Comparison of ENCODE assay signal across 8 mouse cellular contexts in the genomic region with DNA sequence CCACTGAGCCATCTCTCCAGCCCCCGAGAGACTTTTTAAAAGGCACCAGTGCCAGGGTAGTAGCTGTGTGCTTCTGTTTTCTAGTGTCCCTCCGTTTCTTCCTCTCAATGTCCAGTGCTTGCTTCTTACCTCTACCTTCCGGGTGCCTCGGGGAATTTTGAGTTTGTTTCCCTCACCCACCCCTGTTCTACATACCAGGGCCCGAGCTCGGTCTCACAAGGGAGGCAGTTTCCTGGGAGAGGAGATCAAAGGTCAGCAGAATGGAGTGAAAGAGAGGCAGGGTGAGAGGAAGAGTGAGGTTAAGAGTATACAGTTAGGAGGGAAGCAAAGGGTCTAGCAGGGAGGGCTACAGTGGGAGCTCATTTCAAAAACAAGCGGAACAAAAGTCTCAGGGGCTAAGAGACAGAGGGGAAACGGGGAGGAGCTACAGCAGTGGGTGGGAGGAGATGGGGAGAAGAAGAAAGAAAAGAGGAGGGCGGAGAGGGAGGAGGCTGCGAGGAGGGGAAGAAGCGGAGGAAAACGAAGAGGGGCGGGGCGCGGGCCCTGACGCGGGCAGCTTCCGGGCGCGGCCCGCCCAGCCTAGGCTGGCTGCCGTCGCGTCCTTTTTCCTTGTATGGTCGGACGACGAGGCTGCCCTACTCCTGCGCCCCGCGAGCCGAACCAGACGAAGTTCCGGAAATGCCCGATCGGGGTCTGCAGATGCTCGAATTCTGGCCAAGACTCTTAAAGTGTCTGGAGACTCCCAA. TPM values are rescaled to one million over a fixed set of nuclear protein-coding genes. Genes with fewer than 3 reads are reported as not detected.
DNase-seq lines count a peak whose midpoint lies in the region; ATAC-seq and TF ChIP-seq lines count a peak whose summit lies in the region.

No protein-coding gene starts in this region.

- H3K27ac ChIP-seq in intestine, postnatal 0 days (ENCODE audit: low read depth, low read length): peak overlapping the region; percentile 100
- peak overlapping the region; percentile 95 for H3K27ac ChIP-seq in limb, embryonic 14.5 days (replicated peaks; ENCODE audit: low read depth, low read length)
- peak overlapping the region; percentile 80 for H3K27ac ChIP-seq in midbrain, embryonic 15.5 days
- H3K27ac ChIP-seq in spleen, adult 2 months (ENCODE audit: insufficient read depth, low read length): peak overlapping the region; percentile 100

- H3K4me3 ChIP-seq in intestine, postnatal 0 days (ENCODE audit: low read depth, low read length): peak overlapping the region; percentile 95
- H3K4me3 ChIP-seq in limb, embryonic 14.5 days (replicated peaks; ENCODE audit: low read length): peak overlapping the region; percentile 40
- peak overlapping the region; percentile 41 for H3K4me3 ChIP-seq in midbrain, embryonic 15.5 days
- peak overlapping the region; percentile 66 for H3K4me3 ChIP-seq in spleen, adult 2 months (ENCODE audit: extremely low read depth, insufficient read depth, insufficient read length)

- H3K4me2 ChIP-seq in intestine, postnatal 0 days (replicated peaks; ENCODE audit: low read depth): peak overlapping the region; percentile 89
- peak overlapping the region; percentile 94 for H3K4me2 ChIP-seq in limb, embryonic 14.5 days (replicated peaks; ENCODE audit: low read depth, low read length, severe bottlenecking)
- H3K4me2 ChIP-seq in midbrain, embryonic 15.5 days: peak overlapping the region; percentile 68

- no peaks in the 10 kb centered on the region for H3K9me3 ChIP-seq in intestine, postnatal 0 days (ENCODE audit: control insufficient read depth)
- no peaks in the 10 kb centered on the region for H3K9me3 ChIP-seq in limb, embryonic 14.5 days (ENCODE audit: control insufficient read depth, low read length)
- no peaks in the 10 kb centered on the region for H3K9me3 ChIP-seq in midbrain, embryonic 15.5 days

- H3K9ac ChIP-seq in intestine, postnatal 0 days (ENCODE audit: low read depth, low read length): peak overlapping the region; percentile 98
- peak overlapping the region; percentile 63 for H3K9ac ChIP-seq in limb, embryonic 14.5 days (ENCODE audit: low read depth, low read length, severe bottlenecking)
- peak overlapping the region; percentile 46 for H3K9ac ChIP-seq in midbrain, embryonic 15.5 days

- H3K27me3 ChIP-seq in intestine, postnatal 0 days (replicated peaks; ENCODE audit: control insufficient read depth, insufficient read depth, low read length): no peaks in the 10 kb centered on the region
- H3K27me3 ChIP-seq in limb, embryonic 14.5 days (ENCODE audit: control insufficient read depth, insufficient read depth, low read length): no peaks in the 10 kb centered on the region
- no peaks in the 10 kb centered on the region for H3K27me3 ChIP-seq in midbrain, embryonic 15.5 days (replicated peaks)
- H3K27me3 ChIP-seq in spleen, adult 2 months (ENCODE audit: control insufficient read depth, insufficient read depth, low read length): no peaks in the 10 kb centered on the region

- ATAC-seq in granulocyte monocyte progenitor cell, adult 5-6 weeks (replicated peaks; ENCODE audit: poor library complexity, severe bottlenecking): peak; percentile 31
- ATAC-seq in intestine, postnatal 0 days: peak; percentile 33
- ATAC-seq in limb, embryonic 14.5 days (ENCODE audit: low FRiP score, low read depth): peak; percentile 58
- ATAC-seq in midbrain, embryonic 15.5 days (replicated peaks): 0 out of 2 replicates have a peak, but pooled peaks have one; percentile 12

- TF ChIP-seq POLR2A in limb, embryonic 14.5 days (IDR thresholded peaks at IDR 0.05; ENCODE audit: borderline replicate concordance, extremely low read depth, insufficient read depth, insufficient read length): peak; percentile 73; the same call in 1 of the 2 replicates
- TF ChIP-seq POLR2A in spleen, adult 2 months (IDR thresholded peaks at IDR 0.05; ENCODE audit: low read depth, low read length): peak; percentile 53; the same call in 1 of the 2 replicates

- peaks cover 2% of the 10 kb centered on the region for H3K4me1 ChIP-seq in intestine, postnatal 0 days (replicated peaks; ENCODE audit: control insufficient read depth, insufficient read depth, low read length)
- H3K4me1 ChIP-seq in limb, embryonic 14.5 days (ENCODE audit: control insufficient read depth, insufficient read depth, low read length): peaks cover 47% of the 10 kb centered on the region
- peaks cover 54% of the 10 kb centered on the region for H3K4me1 ChIP-seq in midbrain, embryonic 15.5 days
- H3K4me1 ChIP-seq in spleen, adult 2 months (ENCODE audit: control insufficient read depth, insufficient read depth, insufficient read length): peaks cover 17% of the 10 kb centered on the region

- H3K36me3 ChIP-seq in intestine, postnatal 0 days (ENCODE audit: control insufficient read depth, insufficient read depth): peaks cover 12% of the 10 kb centered on the region
- H3K36me3 ChIP-seq in limb, embryonic 14.5 days (ENCODE audit: control insufficient read depth, insufficient read depth, low read length): peaks cover 13% of the 10 kb centered on the region
- H3K36me3 ChIP-seq in midbrain, embryonic 15.5 days (replicated peaks): no peaks in the 10 kb centered on the region
- peaks cover 16% of the 10 kb centered on the region for H3K36me3 ChIP-seq in spleen, adult 2 months (ENCODE audit: control insufficient read depth, insufficient read depth, low read length)

- DNase-seq in urinary bladder, adult 18-20 months (ENCODE audit: low spot score in 2 of 2): peak; percentile 81 to 90
- DNase-seq in urinary bladder, postnatal 10 days (ENCODE audit: low spot score): no peak
- DNase-seq in embryo, embryonic 11.5 days (ENCODE audit: low read depth, low spot score): peak; percentile 82
- peak; percentile 96 for DNase-seq in limb, embryonic 14.5 days (ENCODE audit: low spot score)
- DNase-seq in spleen, adult 2 months (ENCODE audit: low read depth in 1 of 2, low spot score in 2 of 2): peak; percentile 91 to 93

- TF ChIP-seq CTCF in intestine, postnatal 0 days (IDR thresholded peaks at IDR 0.05; ENCODE audit: low read depth): no peak
- TF ChIP-seq CTCF in spleen, adult 2 months (IDR thresholded peaks at IDR 0.05; ENCODE audit: extremely low read depth, insufficient read depth, insufficient read length, insufficient replicate concordance): no peak

- under 1% methylated on average over 35 of the region's 36 CpGs for WGBS in intestine, postnatal 0 days
- WGBS in limb, embryonic 14.5 days: 1% methylated on average over 32 of the region's 36 CpGs
- 1% methylated on average over 34 of the region's 36 CpGs for WGBS in midbrain, embryonic 15.5 days
- WGBS in spleen, adult 2 months: under 1% methylated on average over 34 of the region's 36 CpGs

RNA-seq across cellular contexts. Expression of a gene that starts 3.0 kb away (rescaled TPM):
- 4.1 and 6.1 TPM in 2 replicates for total RNA-seq in granulocyte monocyte progenitor cell, adult 5-6 weeks (2014; fragmentation: Nextera tagmentation)
- 0.88 and 1.1 TPM in 2 replicates for total RNA-seq in granulocyte monocyte progenitor cell, adult 5-6 weeks (2017)
- 10.6 and 11.9 TPM in 2 replicates for polyA plus RNA-seq in intestine, postnatal 0 days (2015; fragmentation: Nextera tagmentation; extraction: Ambion mirVana)
- polyA plus RNA-seq in limb, embryonic 14.5 days (2012; rRNA removed): 67.3 and 87.8 TPM in 2 replicates
- 59.0 and 69.1 TPM in 2 replicates for polyA plus RNA-seq in limb, embryonic 14.5 days (2014; fragmentation: Nextera tagmentation; extraction: Ambion mirVana)
- 28.8 and 32.5 TPM in 2 replicates for polyA plus RNA-seq in midbrain, embryonic 15.5 days (2015; fragmentation: Nextera tagmentation; extraction: Ambion mirVana)
- 64.0 and 66.4 TPM in 2 replicates for polyA plus RNA-seq in spleen, adult 2 months (2012; rRNA removed)

RNA-seq across cellular contexts. Expression of a gene that starts 4.7 kb away (rescaled TPM):
- 37.1 and 55.8 TPM in 2 replicates for total RNA-seq in granulocyte monocyte progenitor cell, adult 5-6 weeks (2014; fragmentation: Nextera tagmentation)
- total RNA-seq in granulocyte monocyte progenitor cell, adult 5-6 weeks (2017): 30.8 and 41.3 TPM in 2 replicates
- polyA plus RNA-seq in intestine, postnatal 0 days (2015; fragmentation: Nextera tagmentation; extraction: Ambion mirVana): 57.3 and 61.5 TPM in 2 replicates
- polyA plus RNA-seq in limb, embryonic 14.5 days (2012; rRNA removed): 12.3 and 19.0 TPM in 2 replicates
- 16.0 TPM in 2 replicates for polyA plus RNA-seq in limb, embryonic 14.5 days (2014; fragmentation: Nextera tagmentation; extraction: Ambion mirVana)
- polyA plus RNA-seq in midbrain, embryonic 15.5 days (2015; fragmentation: Nextera tagmentation; extraction: Ambion mirVana): 3.2 and 3.3 TPM in 2 replicates
- polyA plus RNA-seq in spleen, adult 2 months (2012; rRNA removed): 106 and 138 TPM in 2 replicates

RNA-seq across cellular contexts. Expression of a gene that starts 17.2 kb away (rescaled TPM):
- total RNA-seq in granulocyte monocyte progenitor cell, adult 5-6 weeks (2014; fragmentation: Nextera tagmentation): 19.2 and 25.5 TPM in 2 replicates
- 16.7 and 18.5 TPM in 2 replicates for total RNA-seq in granulocyte monocyte progenitor cell, adult 5-6 weeks (2017)
- polyA plus RNA-seq in intestine, postnatal 0 days (2015; fragmentation: Nextera tagmentation; extraction: Ambion mirVana): 42.7 and 44.2 TPM in 2 replicates
- 47.5 and 61.6 TPM in 2 replicates for polyA plus RNA-seq in limb, embryonic 14.5 days (2012; rRNA removed)
- 46.6 and 49.9 TPM in 2 replicates for polyA plus RNA-seq in limb, embryonic 14.5 days (2014; fragmentation: Nextera tagmentation; extraction: Ambion mirVana)
- 46.6 and 47.0 TPM in 2 replicates for polyA plus RNA-seq in midbrain, embryonic 15.5 days (2015; fragmentation: Nextera tagmentation; extraction: Ambion mirVana)
- 26.6 and 31.5 TPM in 2 replicates for polyA plus RNA-seq in spleen, adult 2 months (2012; rRNA removed)

RNA-seq across cellular contexts. Expression of a gene that starts 17.4 kb away (rescaled TPM):
- total RNA-seq in granulocyte monocyte progenitor cell, adult 5-6 weeks (2014; fragmentation: Nextera tagmentation): 97.6 and 111 TPM in 2 replicates
- total RNA-seq in granulocyte monocyte progenitor cell, adult 5-6 weeks (2017): 136 and 170 TPM in 2 replicates
- 54.6 and 60.6 TPM in 2 replicates for polyA plus RNA-seq in intestine, postnatal 0 days (2015; fragmentation: Nextera tagmentation; extraction: Ambion mirVana)
- polyA plus RNA-seq in limb, embryonic 14.5 days (2012; rRNA removed): 97.8 and 102 TPM in 2 replicates
- polyA plus RNA-seq in limb, embryonic 14.5 days (2014; fragmentation: Nextera tagmentation; extraction: Ambion mirVana): 54.2 and 63.1 TPM in 2 replicates
- polyA plus RNA-seq in midbrain, embryonic 15.5 days (2015; fragmentation: Nextera tagmentation; extraction: Ambion mirVana): 92.5 and 110 TPM in 2 replicates
- 85.1 and 88.6 TPM in 2 replicates for polyA plus RNA-seq in spleen, adult 2 months (2012; rRNA removed)

RNA-seq across cellular contexts. Expression of a gene that starts 24.9 kb away (rescaled TPM):
- total RNA-seq in granulocyte monocyte progenitor cell, adult 5-6 weeks (2014; fragmentation: Nextera tagmentation): 4,181 and 4,473 TPM in 2 replicates
- 929 and 980 TPM in 2 replicates for total RNA-seq in granulocyte monocyte progenitor cell, adult 5-6 weeks (2017)
- 695 and 702 TPM in 2 replicates for polyA plus RNA-seq in intestine, postnatal 0 days (2015; fragmentation: Nextera tagmentation; extraction: Ambion mirVana)
- 1,848 and 2,127 TPM in 2 replicates for polyA plus RNA-seq in limb, embryonic 14.5 days (2012; rRNA removed)
- polyA plus RNA-seq in limb, embryonic 14.5 days (2014; fragmentation: Nextera tagmentation; extraction: Ambion mirVana): 1,280 and 1,345 TPM in 2 replicates
- polyA plus RNA-seq in midbrain, embryonic 15.5 days (2015; fragmentation: Nextera tagmentation; extraction: Ambion mirVana): 430 and 438 TPM in 2 replicates
- polyA plus RNA-seq in spleen, adult 2 months (2012; rRNA removed): 1,505 and 1,761 TPM in 2 replicates

Comparison
In these comparisons a context has a peak if more than half of its experiments do, and no peak if none do; other contexts are left out.
1. H3K4me3 ChIP-seq: peak in every context shown above with its lines; median percentile 95 in intestine, postnatal 0 days; 66 in spleen, adult 2 months; 41 in midbrain, embryonic 15.5 days; 40 in limb, embryonic 14.5 days.
2. H3K9ac ChIP-seq: peak in every context shown above with its lines; median percentile 98 in intestine, postnatal 0 days; 63 in limb, embryonic 14.5 days; 46 in midbrain, embryonic 15.5 days.